Mouse (Mus musculus) bone marrow, adult 2 months (tissue): ENCODE data around the gene Tspo. TPM values are rescaled to one million over a fixed set of nuclear protein-coding genes. Genes with fewer than 3 reads are reported as not detected.

Source experiments
- H3K27ac ChIP-seq: fragments of 200-500 bp; 2 replicates; pipeline ENCODE4 v1.5.1; 2012; ENCODE audit warnings: low read depth, mild to moderate bottlenecking, control low read depth, inconsistent platforms, low read length; ENCODE audit not compliant: control insufficient read depth, poor library complexity, insufficient read depth
- H3K4me1 ChIP-seq: fragments of 200-500 bp; 2 replicates; pipeline ENCODE4 v1.6.1; 2011; ENCODE audit warnings: low read length; ENCODE audit not compliant: control insufficient read depth, insufficient read depth
- H3K4me3 ChIP-seq: fragments of 200-500 bp; replicated peaks from 2 replicates; pipeline ENCODE3; 2011; ENCODE audit warnings: mild to moderate bottlenecking, low read depth, low read length, control low read depth; ENCODE audit not compliant: control insufficient read depth
- CTCF ChIP-seq: fragments of 200-500 bp; IDR thresholded peaks from 2 replicates; pipeline ENCODE4 v1.5.1; 2011; ENCODE audit warnings: low read length, control low read depth; ENCODE audit not compliant: control insufficient read depth, insufficient read depth
- POLR2A ChIP-seq: fragments of 200-500 bp; IDR thresholded peaks from 2 replicates; pipeline ENCODE4 v1.6.1; 2011; ENCODE audit warnings: low read depth, mild to moderate bottlenecking, control low read depth, low read length, borderline replicate concordance; ENCODE audit not compliant: control insufficient read depth
- WGBS: fragments of 180-500 bp; shearing (Covaris S2); methylation state at CpG from one replicate; pipeline ENCODE4 v1.1.7; 2018; 5-methylcytosine and 5-hydroxymethylcytosine counted together
- polyA plus RNA-seq: library from polyadenylated mRNA; stranded (reverse); fragments of >200 nt; gene quantifications from 2 replicates; pipeline ENCODE4 v1.2.4, GENCODE M21; 2011; ENCODE audit warnings: low replicate concordance; ENCODE audit not compliant: missing spikeins, insufficient read depth, insufficient read length

Tspo gene
- polyA plus RNA-seq, 1 experiment: 97.0 TPM

GRCm38 (mm10) chr15:83534960-83535889, 28.2 kb upstream of the Tspo start:
- TF ChIP-seq CTCF (no peak), POLR2A (no peak)
- 0 out of 2 replicates have a peak, but pooled peaks cover 1% of the 10 kb centered on the region for H3K4me1 ChIP-seq

GRCm38 (mm10) chr15:83535890-83536231, 27.5 kb upstream of the Tspo start:
- H3K27ac ChIP-seq: no peak overlapping the region
- H3K4me1 ChIP-seq: 0 out of 2 replicates have a peak, but pooled peaks cover 1% of the 10 kb centered on the region
- TF ChIP-seq CTCF (no peak), POLR2A (no peak)
- 75% methylated on average over 6 of the region's 6 CpGs for WGBS
- H3K4me3 ChIP-seq: no peak overlapping the region

More at GRCm38 (mm10) chr15:83534960-83535889, 28.2 kb upstream of the Tspo start:
- H3K27ac ChIP-seq: no peak overlapping the region
- no peak overlapping the region for H3K4me3 ChIP-seq
- WGBS: 64% methylated on average over 17 of the region's 17 CpGs

DNA sequence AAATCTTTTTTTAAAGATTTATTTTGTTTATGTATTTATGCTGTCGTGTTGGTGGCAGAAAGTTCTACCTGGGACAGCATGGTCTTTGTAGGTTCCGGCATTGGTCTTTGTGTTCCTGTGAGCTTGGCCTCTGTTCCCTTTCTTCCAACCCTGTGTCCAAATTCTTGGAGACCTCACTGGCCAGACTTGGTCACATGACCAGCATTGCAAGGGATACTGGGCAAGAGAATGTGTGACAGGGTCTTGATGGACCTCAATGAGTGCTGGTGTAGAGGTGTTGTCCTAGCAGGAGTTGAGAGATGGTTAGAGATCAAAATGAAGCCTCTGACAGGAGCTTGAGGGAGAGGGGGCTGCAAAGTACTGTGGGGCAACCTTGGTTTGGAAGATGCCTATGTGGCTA, 24.5 kb upstream of the Tspo start:
- 0 out of 2 replicates have a peak, but pooled peaks cover 1% of the 10 kb centered on the region for H3K4me1 ChIP-seq
- TF ChIP-seq CTCF (no peak), POLR2A (no peak)
- WGBS: 85% methylated on average over 2 of the region's 2 CpGs
- no peak overlapping the region for H3K4me3 ChIP-seq
- H3K27ac ChIP-seq: no peak overlapping the region

GRCm38 (mm10) chr15:83539905-83540304, 23.5 kb upstream of the Tspo start:
- Histone ChIP-seq H3K4me1 (0 out of 2 replicates have a peak, but pooled peaks cover under 1% of the 10 kb centered on the region), H3K4me3 (no peak overlapping the region), H3K27ac (no peak overlapping the region)
- 12% methylated on average over 4 of the region's 4 CpGs for WGBS
- no peak for TF ChIP-seq POLR2A
- no peak for TF ChIP-seq CTCF

DNA sequence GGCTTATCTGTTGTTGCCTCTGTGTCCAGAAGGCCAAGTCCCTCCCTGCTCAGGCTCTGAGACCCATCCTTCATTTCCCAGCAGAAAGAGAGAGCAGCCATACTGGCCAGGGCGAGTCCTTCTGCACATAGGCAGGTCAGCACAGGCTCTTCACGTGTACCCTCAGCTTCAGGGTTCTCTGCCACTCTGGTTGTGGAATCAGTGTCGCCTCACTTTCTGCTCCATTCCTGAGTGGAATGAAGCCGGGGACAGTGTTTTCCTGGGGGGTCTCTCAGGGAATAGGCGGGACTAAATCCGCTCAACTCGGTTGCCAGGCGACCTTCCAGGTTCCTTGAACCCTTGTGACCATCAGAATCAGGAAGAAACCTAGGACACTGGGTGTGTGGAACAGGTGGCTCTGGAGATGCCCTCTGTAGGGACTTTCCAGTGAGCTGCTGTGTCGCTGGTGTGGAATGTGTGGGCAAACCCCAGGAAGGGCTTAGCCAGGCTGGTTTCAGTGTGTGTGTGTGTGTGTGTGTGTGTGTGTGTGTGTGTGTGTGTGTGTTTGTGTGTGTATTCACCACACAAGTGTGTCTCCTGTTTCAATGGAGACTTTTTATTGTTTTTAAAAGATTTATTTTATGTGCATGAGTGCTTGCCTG, 21.6 kb upstream of the Tspo start:
- TF ChIP-seq POLR2A (no peak), CTCF (no peak)
- H3K4me3 ChIP-seq: no peak overlapping the region
- H3K4me1 ChIP-seq: no peaks in the 10 kb centered on the region
- H3K27ac ChIP-seq: no peak overlapping the region
- WGBS: 72% methylated on average over 9 of the region's 9 CpGs

- Histone ChIP-seq H3K4me1 (no peaks in the 10 kb centered on the region), H3K27ac (no peak overlapping the region), H3K4me3 (no peak overlapping the region)
- 80% methylated on average over 7 of the region's 7 CpGs for WGBS
- TF ChIP-seq CTCF: no peak
- TF ChIP-seq POLR2A: no peak
Measured at GRCm38 (mm10) chr15:83546029-83546428, 17.4 kb upstream of the Tspo start.

GRCm38 (mm10) chr15:83547144-83547543, 16.2 kb upstream of the Tspo start:
- 92% methylated on average over 8 of the region's 8 CpGs for WGBS
- Histone ChIP-seq H3K4me1 (no peaks in the 10 kb centered on the region), H3K4me3 (no peak overlapping the region), H3K27ac (no peak overlapping the region)
- TF ChIP-seq POLR2A: no peak
- no peak for TF ChIP-seq CTCF

DNA sequence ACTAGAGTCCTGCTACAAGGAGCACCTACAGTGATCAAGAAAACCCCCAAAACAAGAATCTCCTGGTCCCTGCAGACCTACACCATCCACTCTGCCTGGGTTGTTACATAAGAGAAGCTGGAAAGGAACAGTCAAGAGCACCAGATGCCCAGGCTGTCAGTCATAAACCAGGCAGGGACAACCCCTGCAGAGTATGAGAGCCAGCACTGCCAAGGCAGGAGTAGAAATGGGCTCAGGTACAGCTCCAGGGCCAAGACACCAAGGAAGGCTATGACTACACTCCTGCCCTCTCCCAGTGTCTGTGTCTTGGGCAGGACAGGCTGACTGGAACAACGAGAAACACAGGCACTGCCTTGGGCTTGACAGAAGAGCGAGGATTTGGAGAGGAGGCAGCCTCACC, 13.3 kb upstream of the Tspo start:
- H3K4me1 ChIP-seq: no peaks in the 10 kb centered on the region; the same call in 1 of the 2 replicates
- no peak overlapping the region for H3K4me3 ChIP-seq
- no peak for TF ChIP-seq CTCF
- TF ChIP-seq POLR2A: no peak
- no peak overlapping the region for H3K27ac ChIP-seq
- 89% methylated on average over 2 of the region's 2 CpGs for WGBS
